Mouse (Mus musculus): ENCODE measurements around the gene Atp1a4. TPM values are rescaled to one million over a fixed set of nuclear protein-coding genes. Genes with fewer than 3 reads are reported as not detected.

Atp1a4 gene
- 0.09 and 0.11 TPM in 2 replicates for polyA plus RNA-seq (2012; rRNA removed)

DNA sequence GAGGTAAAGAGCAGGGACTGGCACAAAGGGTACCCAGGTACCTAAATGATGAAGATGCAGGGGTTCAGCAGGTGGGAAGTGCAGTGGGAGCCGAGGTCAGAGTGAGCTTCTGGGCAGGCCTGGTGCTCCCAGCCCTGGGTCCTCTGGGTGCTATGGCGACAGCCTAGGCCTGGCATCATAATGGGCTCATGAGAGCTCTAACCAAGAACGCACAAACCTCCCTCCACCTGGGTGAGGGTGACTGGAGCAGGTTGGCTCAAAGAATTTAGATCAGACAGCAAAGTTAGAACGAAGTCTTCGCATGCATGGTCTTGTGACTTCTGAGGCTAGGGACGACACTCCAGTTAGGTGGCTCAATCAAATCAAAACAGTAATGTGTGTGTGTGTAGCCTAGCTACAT is at the start of gene Atp1a4:
Gene Atp1a4 (minus strand): TSS at position 101 of the 400 bp plus-strand sequence.
- Histone ChIP-seq H3K27me3 (replicated peaks; ENCODE audit: control insufficient read depth, insufficient read depth, low read length) (no peaks in the 10 kb centered on the region), H3K27ac (ENCODE audit: insufficient read depth, low read depth, low read length) (no peak within 1 kb of the TSS), H3K4me3 (ENCODE audit: insufficient read depth, low read depth, low read length) (no peak within 1 kb of the TSS), H3K36me3 (ENCODE audit: control insufficient read depth, insufficient read depth, low read length) (no peaks in the 10 kb centered on the region), H3K4me1 (ENCODE audit: control insufficient read depth, insufficient read depth, low read length) (no peaks in the 10 kb centered on the region)
- TF ChIP-seq CTCF (conservative IDR thresholded peaks at IDR 0.05; ENCODE audit: insufficient read depth, insufficient read length, low read depth, low read length) (no peak), POLR2A (IDR thresholded peaks at IDR 0.05; ENCODE audit: low read depth, low read length) (no peak)
- no peak for DNase-seq
- WGBS, result 94% methylated on average over 6 of the region's 6 CpGs

DNA sequence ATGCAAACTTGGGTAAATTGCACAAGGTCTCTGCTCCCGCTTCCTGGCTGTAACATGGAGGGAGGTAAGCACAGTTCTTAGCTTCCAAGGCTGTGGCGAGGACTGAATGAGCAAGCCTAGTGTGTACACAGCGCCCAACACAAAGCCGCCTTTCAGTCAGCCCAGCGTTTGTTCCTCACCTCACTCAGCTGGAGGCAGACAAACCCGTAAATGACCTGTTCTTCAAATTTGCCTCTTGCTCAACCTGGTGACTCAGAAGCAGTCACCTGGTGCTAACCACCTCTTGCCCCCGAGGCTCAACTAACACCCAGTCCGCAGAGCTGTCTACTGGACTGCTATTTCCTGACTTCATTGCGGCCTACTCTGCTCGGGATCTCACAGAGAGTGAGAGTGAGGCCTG is 49.7 kb upstream of the Atp1a4 start:
- Histone ChIP-seq H3K36me3 (ENCODE audit: control insufficient read depth, insufficient read depth, low read length) (no peaks in the 10 kb centered on the region), H3K4me3 (ENCODE audit: insufficient read depth, low read depth, low read length) (no peak overlapping the region), H3K27ac (ENCODE audit: insufficient read depth, low read depth, low read length) (no peak overlapping the region), H3K4me1 (ENCODE audit: control insufficient read depth, insufficient read depth, low read length) (peaks cover 9% of the 10 kb centered on the region; the same call in 1 of the 2 replicates), H3K27me3 (replicated peaks; ENCODE audit: control insufficient read depth, insufficient read depth, low read length) (no peaks in the 10 kb centered on the region)
- DNase-seq, result no peak
- TF ChIP-seq CTCF (conservative IDR thresholded peaks at IDR 0.05; ENCODE audit: insufficient read depth, insufficient read length, low read depth, low read length), result no peak
- TF ChIP-seq POLR2A (IDR thresholded peaks at IDR 0.05; ENCODE audit: low read depth, low read length), result no peak
- 75% methylated on average over 10 of the region's 10 CpGs for WGBS

- Histone ChIP-seq H3K27ac (ENCODE audit: insufficient read depth, low read depth, low read length) (no peak overlapping the region), H3K36me3 (ENCODE audit: control insufficient read depth, insufficient read depth, low read length) (no peaks in the 10 kb centered on the region), H3K4me1 (ENCODE audit: control insufficient read depth, insufficient read depth, low read length) (peaks cover 8% of the 10 kb centered on the region; the same call in 1 of the 2 replicates), H3K4me3 (ENCODE audit: insufficient read depth, low read depth, low read length) (no peak overlapping the region), H3K27me3 (replicated peaks; ENCODE audit: control insufficient read depth, insufficient read depth, low read length) (no peaks in the 10 kb centered on the region)
- 71% methylated on average over 6 of the region's 6 CpGs for WGBS
- DNase-seq, result no peak
- no peak for TF ChIP-seq CTCF (conservative IDR thresholded peaks at IDR 0.05; ENCODE audit: insufficient read depth, insufficient read length, low read depth, low read length)
- no peak for TF ChIP-seq POLR2A (IDR thresholded peaks at IDR 0.05; ENCODE audit: low read depth, low read length)
Observed at GRCm38 (mm10) chr1:172306885-172307284, 48.7 kb upstream of the Atp1a4 start.

GRCm38 (mm10) chr1:172306196-172306595 is 48.0 kb upstream of the Atp1a4 start:
- Histone ChIP-seq H3K36me3 (ENCODE audit: control insufficient read depth, insufficient read depth, low read length) (no peaks in the 10 kb centered on the region), H3K4me3 (ENCODE audit: insufficient read depth, low read depth, low read length) (no peak overlapping the region), H3K27me3 (replicated peaks; ENCODE audit: control insufficient read depth, insufficient read depth, low read length) (no peaks in the 10 kb centered on the region), H3K27ac (ENCODE audit: insufficient read depth, low read depth, low read length) (no peak overlapping the region), H3K4me1 (ENCODE audit: control insufficient read depth, insufficient read depth, low read length) (peaks cover 7% of the 10 kb centered on the region; the same call in 1 of the 2 replicates)
- TF ChIP-seq POLR2A (IDR thresholded peaks at IDR 0.05; ENCODE audit: low read depth, low read length) (no peak), CTCF (conservative IDR thresholded peaks at IDR 0.05; ENCODE audit: insufficient read depth, insufficient read length, low read depth, low read length) (no peak)
- 72% methylated on average over 4 of the region's 4 CpGs for WGBS
- DNase-seq, result no peak

DNA sequence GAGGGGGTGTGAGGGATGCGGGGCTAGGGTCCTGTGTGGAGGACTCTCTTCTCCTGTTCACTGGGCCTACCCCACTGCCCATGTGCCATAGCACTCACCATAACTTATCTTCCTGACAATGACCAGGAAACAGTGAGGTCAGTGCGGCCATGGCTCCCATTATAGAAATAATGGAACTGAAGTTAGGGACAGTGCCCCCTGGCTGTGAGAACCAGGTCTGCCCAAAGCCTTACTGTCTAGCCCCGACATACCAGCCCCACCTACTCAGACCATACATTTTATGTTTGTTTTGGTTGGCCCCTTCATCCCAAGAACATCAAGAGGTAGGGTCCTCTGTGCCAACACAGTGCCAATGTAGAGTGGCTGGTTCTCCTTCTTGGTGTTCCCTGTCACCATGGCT is 47.4 kb upstream of the Atp1a4 start:
- Histone ChIP-seq H3K36me3 (ENCODE audit: control insufficient read depth, insufficient read depth, low read length) (no peaks in the 10 kb centered on the region), H3K27ac (ENCODE audit: insufficient read depth, low read depth, low read length) (no peak overlapping the region), H3K27me3 (replicated peaks; ENCODE audit: control insufficient read depth, insufficient read depth, low read length) (no peaks in the 10 kb centered on the region), H3K4me3 (ENCODE audit: insufficient read depth, low read depth, low read length) (no peak overlapping the region), H3K4me1 (ENCODE audit: control insufficient read depth, insufficient read depth, low read length) (peaks cover 4% of the 10 kb centered on the region; the same call in 1 of the 2 replicates)
- 78% methylated on average over 3 of the region's 3 CpGs for WGBS
- no peak for DNase-seq
- TF ChIP-seq CTCF (conservative IDR thresholded peaks at IDR 0.05; ENCODE audit: insufficient read depth, insufficient read length, low read depth, low read length), result peak; percentile 30; the same call in 1 of the 2 replicates
- TF ChIP-seq POLR2A (IDR thresholded peaks at IDR 0.05; ENCODE audit: low read depth, low read length), result no peak

DNA sequence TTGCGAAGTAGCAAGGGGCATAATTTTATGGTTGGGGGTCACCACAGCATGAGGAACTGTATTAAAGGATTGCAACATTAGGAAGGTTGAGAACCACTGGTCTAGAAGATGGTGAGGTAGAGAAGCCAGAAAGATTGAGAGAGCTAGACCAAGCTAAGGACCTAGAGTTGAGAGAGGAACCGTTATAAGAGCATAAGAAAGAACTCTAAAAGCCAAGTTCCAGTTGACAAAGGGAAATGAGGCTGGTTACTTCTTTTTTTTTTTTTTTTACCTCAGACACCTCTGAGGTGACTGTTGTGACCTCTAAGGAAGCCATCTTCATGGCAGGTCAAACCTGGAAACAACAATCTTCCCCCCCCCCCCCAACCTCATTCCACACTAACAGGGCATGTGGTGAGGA is 46.9 kb upstream of the Atp1a4 start:
- Histone ChIP-seq H3K36me3 (ENCODE audit: control insufficient read depth, insufficient read depth, low read length) (no peaks in the 10 kb centered on the region), H3K4me3 (ENCODE audit: insufficient read depth, low read depth, low read length) (no peak overlapping the region), H3K27ac (ENCODE audit: insufficient read depth, low read depth, low read length) (no peak overlapping the region), H3K4me1 (ENCODE audit: control insufficient read depth, insufficient read depth, low read length) (peaks cover 4% of the 10 kb centered on the region; the same call in 1 of the 2 replicates), H3K27me3 (replicated peaks; ENCODE audit: control insufficient read depth, insufficient read depth, low read length) (no peaks in the 10 kb centered on the region)
- 91% methylated on average over 2 of the region's 2 CpGs for WGBS
- TF ChIP-seq POLR2A (IDR thresholded peaks at IDR 0.05; ENCODE audit: low read depth, low read length) (no peak), CTCF (conservative IDR thresholded peaks at IDR 0.05; ENCODE audit: insufficient read depth, insufficient read length, low read depth, low read length) (no peak)
- no peak for DNase-seq

DNA sequence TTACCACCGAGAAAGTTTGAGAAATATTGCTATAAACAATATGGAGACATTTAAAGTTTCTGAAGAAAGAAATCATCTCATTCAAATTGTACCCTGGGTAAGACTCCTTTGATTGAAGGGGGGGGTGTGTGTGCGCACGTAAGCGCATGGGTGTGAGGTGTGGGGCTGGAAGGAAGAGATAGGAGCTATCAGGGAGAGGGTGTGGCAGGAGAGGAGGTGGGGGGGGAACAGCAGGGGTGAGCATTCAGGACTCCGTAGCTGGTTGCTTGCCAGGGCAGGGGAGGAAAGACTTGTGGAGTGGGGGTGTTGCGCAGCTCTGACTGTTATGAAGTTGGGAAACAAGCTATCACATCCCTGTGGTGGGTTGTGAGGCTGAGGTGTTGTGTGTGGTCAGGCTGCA is 46.2 kb upstream of the Atp1a4 start:
- WGBS, result 85% methylated on average over 6 of the region's 6 CpGs
- Histone ChIP-seq H3K4me1 (ENCODE audit: control insufficient read depth, insufficient read depth, low read length) (no peaks in the 10 kb centered on the region; the same call in 1 of the 2 replicates), H3K4me3 (ENCODE audit: insufficient read depth, low read depth, low read length) (no peak overlapping the region), H3K27me3 (replicated peaks; ENCODE audit: control insufficient read depth, insufficient read depth, low read length) (no peaks in the 10 kb centered on the region), H3K36me3 (ENCODE audit: control insufficient read depth, insufficient read depth, low read length) (no peaks in the 10 kb centered on the region), H3K27ac (ENCODE audit: insufficient read depth, low read depth, low read length) (no peak overlapping the region)
- no peak for DNase-seq
- TF ChIP-seq CTCF (conservative IDR thresholded peaks at IDR 0.05; ENCODE audit: insufficient read depth, insufficient read length, low read depth, low read length) (no peak), POLR2A (IDR thresholded peaks at IDR 0.05; ENCODE audit: low read depth, low read length) (no peak)

Measured in kidney, adult 2 months (tissue).